Mouse (Mus musculus) lung, postnatal 0 days (tissue): Measurements from ENCODE around the gene Wfdc3. TPM values are rescaled to one million over a fixed set of nuclear protein-coding genes. Genes with fewer than 3 reads are reported as not detected.

Experiments used
- ATAC-seq: fragments of 200-750 bp; cut with Nextera tagmentation; 2 replicates; pipeline ENCODE4 v1.8.0; 2017; ENCODE audit warnings: moderate library complexity
- DNase-seq: peaks from one replicate; pipeline ENCODE4 v3.0.0-alpha.2; 2016; ENCODE audit warnings: low spot score
- H3K27ac ChIP-seq: fragments of 300-500 bp; sonication (generic); 2 replicates; pipeline ENCODE4 v1.5.1; 2014; ENCODE audit warnings: antibody characterized with exemption, mild to moderate bottlenecking, low read length, mixed read lengths
- H3K27me3 ChIP-seq: fragments of 300-500 bp; sonication (generic); replicated peaks from 2 replicates; pipeline ENCODE4 v1.6.1; 2014; ENCODE audit warnings: low read length, mixed read lengths; ENCODE audit not compliant: insufficient read depth
- H3K36me3 ChIP-seq: fragments of 300-500 bp; sonication (generic); 2 replicates; pipeline ENCODE4 v1.6.1; 2014; ENCODE audit warnings: low read length, mixed read lengths; ENCODE audit not compliant: insufficient read depth
- H3K4me1 ChIP-seq: fragments of 300-500 bp; sonication (generic); 2 replicates; pipeline ENCODE4 v1.6.1; 2014; ENCODE audit warnings: antibody characterized with exemption, low read depth, low read length, mixed read lengths; ENCODE audit not compliant: insufficient read depth
- H3K4me2 ChIP-seq: fragments of 300-500 bp; sonication (generic); replicated peaks from 2 replicates; pipeline ENCODE4 v1.6.1; 2014; ENCODE audit warnings: low read depth, mild to moderate bottlenecking, low read length, moderate library complexity, mixed read lengths
- H3K4me3 ChIP-seq: fragments of 300-500 bp; sonication (generic); 2 replicates; pipeline ENCODE4 v1.5.1; 2014; ENCODE audit warnings: low read depth, low read length
- H3K9ac ChIP-seq: fragments of 300-500 bp; sonication (generic); replicated peaks from 2 replicates; pipeline ENCODE4 v1.6.1; 2014; ENCODE audit warnings: low read depth, mild to moderate bottlenecking
- H3K9me3 ChIP-seq: fragments of 300-500 bp; sonication (generic); 2 replicates; pipeline ENCODE4 v1.6.1; 2016; ENCODE audit warnings: low read length, mixed read lengths
- CTCF ChIP-seq: IDR thresholded peaks from 2 replicates; pipeline ENCODE4 v1.5.1; 2016; ENCODE audit warnings: antibody characterized with exemption, mild to moderate bottlenecking
- EP300 ChIP-seq: IDR thresholded peaks from 2 replicates; pipeline ENCODE4 v1.6.1; 2016; ENCODE audit warnings: antibody characterized with exemption, mild to moderate bottlenecking, control low read depth
- WGBS: fragments of 180-500 bp; shearing (Covaris S2); extraction: QIAGEN DNeasy Blood & Tissue Kit; methylation state at CpG from one replicate; pipeline ENCODE4 v1.1.7; 2014; 5-methylcytosine and 5-hydroxymethylcytosine counted together
- polyA plus RNA-seq: library from polyadenylated mRNA; unstranded; fragments of >200 nt; fragmentation: Nextera tagmentation; extraction: Ambion mirVana; gene quantifications from 2 replicates; pipeline ENCODE4 v1.2.1, GENCODE M21; 2015

Wfdc3 gene
- polyA plus RNA-seq, 1 experiment from 2014 or later = 6.4 TPM

- 0 out of 2 replicates have a peak, but pooled peaks have one; percentile 1 for TF ChIP-seq EP300
- TF ChIP-seq CTCF = no peak
- peak; percentile 91 for ATAC-seq
- peak overlapping the region; percentile 81 for H3K27ac ChIP-seq
- no peaks in the 10 kb centered on the region for H3K27me3 ChIP-seq
- 49% methylated on average over 3 of the region's 3 CpGs for WGBS
- H3K4me2 ChIP-seq = no peak overlapping the region
- DNase-seq = peak; percentile 82
- no peaks in the 10 kb centered on the region; the same call in 1 of the 2 replicates for H3K4me1 ChIP-seq
- H3K36me3 ChIP-seq = no peaks in the 10 kb centered on the region
- no peaks in the 10 kb centered on the region for H3K9me3 ChIP-seq
- no peak overlapping the region for H3K4me3 ChIP-seq
- H3K9ac ChIP-seq = no peak overlapping the region
Observed at GRCm38 (mm10) chr2:164737377-164738090, 8.2 kb downstream of the Wfdc3 start.

GRCm38 (mm10) chr2:164735446-164735845, 10.3 kb downstream of the Wfdc3 start:
- Histone ChIP-seq H3K36me3 (no peaks in the 10 kb centered on the region), H3K9me3 (no peaks in the 10 kb centered on the region), H3K4me2 (no peak overlapping the region), H3K27me3 (no peaks in the 10 kb centered on the region), H3K9ac (no peak overlapping the region), H3K27ac (no peak overlapping the region), H3K4me3 (no peak overlapping the region), H3K4me1 (no peaks in the 10 kb centered on the region; the same call in 1 of the 2 replicates)
- 74% methylated on average over 5 of the region's 5 CpGs for WGBS
- DNase-seq = no peak
- ATAC-seq = no peak
- no peak for TF ChIP-seq EP300
- no peak for TF ChIP-seq CTCF

DNA sequence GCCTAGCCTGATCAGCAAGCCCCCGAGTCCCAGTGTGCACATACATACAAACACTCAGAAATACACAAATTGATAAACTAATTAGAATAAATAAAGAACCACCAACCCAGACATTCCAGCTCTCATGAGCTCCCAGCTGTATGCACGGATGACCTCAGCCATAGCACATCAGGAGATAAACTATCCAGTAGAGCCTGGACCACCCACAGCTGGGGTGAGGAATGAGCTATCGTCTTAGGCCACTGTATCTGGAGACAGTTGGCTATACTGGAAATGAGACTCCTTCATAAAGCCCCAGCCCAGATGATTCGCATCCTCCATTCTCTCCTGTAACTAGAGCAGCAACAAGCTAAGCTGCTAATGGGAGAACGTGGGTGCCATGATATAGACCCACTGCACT, 10.9 kb downstream of the Wfdc3 start:
- H3K36me3 ChIP-seq = no peaks in the 10 kb centered on the region
- H3K4me1 ChIP-seq = no peaks in the 10 kb centered on the region; the same call in 1 of the 2 replicates
- no peaks in the 10 kb centered on the region for H3K27me3 ChIP-seq
- no peak overlapping the region for H3K4me3 ChIP-seq
- TF ChIP-seq CTCF (no peak), EP300 (no peak)
- DNase-seq (no peak), ATAC-seq (no peak)
- H3K27ac ChIP-seq = no peak overlapping the region
- H3K4me2 ChIP-seq = no peak overlapping the region
- no peak overlapping the region for H3K9ac ChIP-seq
- 58% methylated on average over 5 of the region's 5 CpGs for WGBS
- no peaks in the 10 kb centered on the region for H3K9me3 ChIP-seq

DNA sequence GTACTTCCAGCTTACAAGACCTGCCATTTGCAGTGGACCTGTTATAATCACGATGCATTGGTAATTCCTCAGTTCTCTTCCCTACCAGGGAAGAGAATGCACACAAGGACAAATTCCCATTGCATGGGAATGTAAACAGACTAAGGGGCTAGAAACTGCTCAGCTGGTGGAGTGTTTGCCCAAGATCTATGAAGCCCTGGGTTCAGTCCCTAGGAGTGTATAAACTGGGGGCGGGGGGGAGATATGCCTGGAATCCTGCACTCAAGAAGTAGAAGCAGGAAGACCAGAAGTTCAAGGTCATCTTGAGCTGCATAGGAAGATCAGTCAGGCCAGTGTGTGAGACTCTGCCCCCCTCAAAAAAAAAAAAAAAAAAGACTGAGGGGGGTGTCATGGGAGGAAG, 12.5 kb downstream of the Wfdc3 start:
- no peaks in the 10 kb centered on the region for H3K36me3 ChIP-seq
- ATAC-seq (peak; percentile 55), DNase-seq (peak; percentile 46)
- peak overlapping the region; percentile 23; the same call in 1 of the 2 replicates for H3K27ac ChIP-seq
- no peak overlapping the region for H3K4me2 ChIP-seq
- no peak overlapping the region for H3K4me3 ChIP-seq
- no peak overlapping the region for H3K9ac ChIP-seq
- H3K27me3 ChIP-seq = no peaks in the 10 kb centered on the region
- no peaks in the 10 kb centered on the region for H3K9me3 ChIP-seq
- TF ChIP-seq CTCF = no peak
- peak; percentile 78 for TF ChIP-seq EP300
- 44% methylated on average over 2 of the region's 2 CpGs for WGBS
- H3K4me1 ChIP-seq = no peaks in the 10 kb centered on the region; the same call in 1 of the 2 replicates

GRCm38 (mm10) chr2:164731719-164732118, 14.0 kb downstream of the Wfdc3 start:
- Histone ChIP-seq H3K9ac (no peak overlapping the region), H3K9me3 (no peaks in the 10 kb centered on the region), H3K4me2 (no peak overlapping the region), H3K27ac (no peak overlapping the region), H3K27me3 (no peaks in the 10 kb centered on the region), H3K4me3 (no peak overlapping the region), H3K4me1 (no peaks in the 10 kb centered on the region; the same call in 1 of the 2 replicates), H3K36me3 (no peaks in the 10 kb centered on the region)
- TF ChIP-seq EP300 (no peak), CTCF (no peak)
- WGBS = 56% methylated on average over 5 of the region's 5 CpGs
- ATAC-seq (no peak), DNase-seq (no peak)

- WGBS = 15% methylated on average over 6 of the region's 6 CpGs
- H3K4me2 ChIP-seq = no peak overlapping the region
- H3K36me3 ChIP-seq = no peaks in the 10 kb centered on the region
- no peak overlapping the region for H3K9ac ChIP-seq
- ATAC-seq (peak; percentile 75), DNase-seq (peak; percentile 73)
- TF ChIP-seq EP300 (no peak), CTCF (peak; percentile 88)
- no peaks in the 10 kb centered on the region for H3K27me3 ChIP-seq
- no peak overlapping the region for H3K27ac ChIP-seq
- no peaks in the 10 kb centered on the region for H3K9me3 ChIP-seq
- no peaks in the 10 kb centered on the region for H3K4me1 ChIP-seq
- no peak overlapping the region for H3K4me3 ChIP-seq
Observed at GRCm38 (mm10) chr2:164725895-164726619, 19.7 kb downstream of the Wfdc3 start.
